Mouse (Mus musculus) liver, embryonic 16.5 days (tissue): ENCODE results near the gene Krt27. TPM values are rescaled to one million over a fixed set of nuclear protein-coding genes. Genes with fewer than 3 reads are reported as not detected.

Source experiments
- ATAC-seq: fragments of 200-750 bp; cut with Nextera tagmentation; 2 replicates; pipeline ENCODE4 v1.8.0; 2017; ENCODE audit warnings: low read depth, mild to moderate bottlenecking, moderate number of reproducible peaks, moderate library complexity
- H3K27ac ChIP-seq: fragments of 300-500 bp; sonication (generic); 2 replicates; pipeline ENCODE4 v1.5.1; 2014; ENCODE audit warnings: mild to moderate bottlenecking, low read length
- H3K27me3 ChIP-seq: fragments of 300-500 bp; sonication (generic); 2 replicates; pipeline ENCODE4 v1.6.1; 2014; ENCODE audit warnings: low read depth, low read length, mixed read lengths; ENCODE audit not compliant: control insufficient read depth, insufficient read depth
- H3K36me3 ChIP-seq: fragments of 300-500 bp; sonication (generic); 2 replicates; pipeline ENCODE4 v1.6.1; 2014; ENCODE audit warnings: mild to moderate bottlenecking; ENCODE audit not compliant: control insufficient read depth, insufficient read depth
- H3K4me1 ChIP-seq: fragments of 300-500 bp; sonication (generic); 2 replicates; pipeline ENCODE4 v1.6.1; 2014; ENCODE audit warnings: low read depth, low read length, mixed read lengths; ENCODE audit not compliant: control insufficient read depth
- H3K4me2 ChIP-seq: fragments of 300-500 bp; sonication (generic); 2 replicates; pipeline ENCODE4 v1.6.1; 2014; ENCODE audit warnings: low read depth, low read length, mixed read lengths
- H3K4me3 ChIP-seq: fragments of 300-500 bp; sonication (generic); 2 replicates; pipeline ENCODE4 v1.5.1; 2014; ENCODE audit warnings: low read depth, mild to moderate bottlenecking, low read length
- H3K9ac ChIP-seq: fragments of 300-500 bp; sonication (generic); 2 replicates; pipeline ENCODE4 v1.6.1; 2014; ENCODE audit warnings: low read depth, low read length
- H3K9me3 ChIP-seq: fragments of 300-500 bp; sonication (generic); replicated peaks from 2 replicates; pipeline ENCODE4 v1.6.1; 2016; ENCODE audit warnings: low read length; ENCODE audit not compliant: control insufficient read depth
- WGBS: fragments of 180-500 bp; shearing (Covaris S2); extraction: QIAGEN DNeasy Blood & Tissue Kit; methylation state at CpG from one replicate; pipeline ENCODE4 v1.1.7; 2014; ENCODE audit not compliant: insufficient replicate concordance; 5-methylcytosine and 5-hydroxymethylcytosine counted together
- polyA plus RNA-seq: library from polyadenylated mRNA; unstranded; fragments of >200 nt; fragmentation: Nextera tagmentation; extraction: Ambion mirVana; gene quantifications from 2 replicates; pipeline ENCODE4 v1.2.1, GENCODE M21; 2015

Krt27 gene
- polyA plus RNA-seq, 1 experiment from 2014 or later, result not detected

- Histone ChIP-seq H3K4me1 (no peaks in the 10 kb centered on the region), H3K9ac (no peak overlapping the region), H3K4me2 (no peak overlapping the region), H3K36me3 (no peaks in the 10 kb centered on the region), H3K4me3 (no peak overlapping the region), H3K9me3 (no peaks in the 10 kb centered on the region), H3K27me3 (no peaks in the 10 kb centered on the region), H3K27ac (no peak overlapping the region)
- 48% methylated on average over 8 of the region's 8 CpGs for WGBS
- ATAC-seq, result no peak
Observed at GRCm38 (mm10) chr11:99361423-99361822, 10.5 kb upstream of the Krt27 start.

DNA sequence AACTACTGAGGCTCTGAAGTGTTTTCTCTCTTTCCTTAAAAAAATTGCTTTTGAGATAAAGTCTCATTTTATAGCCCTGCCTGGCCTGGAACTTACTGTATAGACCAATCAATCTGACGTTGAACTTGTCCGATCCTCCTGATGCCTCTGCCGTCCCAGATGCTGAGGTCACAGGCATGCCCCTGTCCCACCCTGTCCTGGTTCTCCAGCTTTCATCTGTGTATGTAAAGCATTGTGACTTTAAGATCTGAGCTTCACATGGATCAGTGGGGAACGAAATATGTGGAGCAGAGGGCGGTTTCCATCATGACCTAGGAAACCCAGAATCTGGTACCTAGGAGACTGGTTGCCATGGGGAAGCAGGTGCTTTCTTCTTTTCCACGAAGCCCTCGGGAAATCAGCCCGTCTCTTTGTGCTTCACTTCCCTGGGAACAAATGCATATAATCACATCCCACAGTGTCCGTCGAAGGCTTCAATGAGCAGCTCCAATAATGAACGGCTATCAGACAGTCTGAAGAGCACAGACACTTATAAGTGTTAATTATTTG, 11.5 kb downstream of the Krt27 start:
- no peak overlapping the region for H3K4me3 ChIP-seq
- 71% methylated on average over 11 of the region's 11 CpGs for WGBS
- no peak overlapping the region for H3K27ac ChIP-seq
- no peak overlapping the region for H3K4me2 ChIP-seq
- ATAC-seq, result no peak
- no peak overlapping the region for H3K9ac ChIP-seq
- H3K9me3 ChIP-seq, result no peaks in the 10 kb centered on the region
- no peaks in the 10 kb centered on the region for H3K27me3 ChIP-seq
- no peaks in the 10 kb centered on the region for H3K4me1 ChIP-seq
- H3K36me3 ChIP-seq, result no peaks in the 10 kb centered on the region

DNA sequence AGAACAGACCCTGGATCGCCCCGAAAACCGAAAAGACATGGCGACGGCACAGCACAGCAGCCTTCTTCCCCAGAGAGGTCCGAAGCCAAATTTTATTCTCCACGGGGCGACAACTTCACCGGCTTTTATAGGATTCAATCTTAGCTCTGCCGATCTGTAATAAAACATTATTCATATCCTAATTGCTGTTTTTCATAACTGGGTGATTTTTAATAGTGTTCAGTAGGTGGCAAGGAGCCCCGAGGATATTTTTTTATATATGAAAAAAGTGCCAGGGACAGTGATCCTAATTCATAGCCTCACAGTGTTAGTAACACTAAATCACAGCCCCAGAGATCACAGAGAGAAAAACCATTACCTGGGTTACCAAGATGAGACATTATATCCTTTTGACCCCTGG, 13.0 kb downstream of the Krt27 start, which contains the start of gene Krt26:
Gene Krt26 (minus strand): TSS at position 101 of the 400 bp plus-strand sequence.
- no peaks in the 10 kb centered on the region for H3K4me1 ChIP-seq
- no peak within 1 kb of the TSS for H3K4me2 ChIP-seq
- ATAC-seq, result no peak
- H3K36me3 ChIP-seq, result no peaks in the 10 kb centered on the region
- no peaks in the 10 kb centered on the region for H3K27me3 ChIP-seq
- WGBS, result 71% methylated on average over 11 of the region's 11 CpGs
- no peak within 1 kb of the TSS for H3K9ac ChIP-seq
- no peaks in the 10 kb centered on the region for H3K9me3 ChIP-seq
- H3K27ac ChIP-seq, result no peak within 1 kb of the TSS
- H3K4me3 ChIP-seq, result no peak within 1 kb of the TSS

DNA sequence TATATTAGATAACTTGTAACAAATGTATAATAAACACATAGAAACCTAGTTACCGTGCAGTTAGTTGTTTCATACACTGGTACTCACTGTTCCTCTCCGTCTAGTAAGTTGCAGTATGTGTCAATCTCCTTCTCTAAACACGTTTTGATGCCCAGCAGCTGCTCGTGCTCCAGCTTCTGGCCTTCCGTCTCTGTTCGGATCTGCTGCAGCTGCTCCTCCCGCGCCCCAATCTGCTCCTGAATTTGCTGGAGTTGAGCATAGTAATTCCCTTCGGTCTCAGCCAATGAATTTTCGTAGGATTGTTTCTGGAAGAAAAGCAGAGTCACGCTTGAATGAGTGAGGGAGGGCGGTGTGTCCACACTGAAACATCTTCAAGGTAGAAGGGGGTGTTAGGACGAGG, 17.5 kb downstream of the Krt27 start:
- no peak overlapping the region for H3K4me2 ChIP-seq
- H3K27me3 ChIP-seq, result no peaks in the 10 kb centered on the region
- H3K4me1 ChIP-seq, result no peaks in the 10 kb centered on the region
- H3K9ac ChIP-seq, result no peak overlapping the region
- no peak overlapping the region for H3K27ac ChIP-seq
- H3K36me3 ChIP-seq, result no peaks in the 10 kb centered on the region
- WGBS, result 60% methylated on average over 13 of the region's 13 CpGs
- no peaks in the 10 kb centered on the region for H3K9me3 ChIP-seq
- no peak for ATAC-seq
- H3K4me3 ChIP-seq, result no peak overlapping the region

GRCm38 (mm10) chr11:99329655-99330054, 21.2 kb downstream of the Krt27 start:
- no peak for ATAC-seq
- Histone ChIP-seq H3K9me3 (no peaks in the 10 kb centered on the region), H3K9ac (no peak overlapping the region), H3K4me3 (no peak overlapping the region), H3K36me3 (no peaks in the 10 kb centered on the region), H3K4me1 (no peaks in the 10 kb centered on the region), H3K27ac (no peak overlapping the region), H3K4me2 (no peak overlapping the region), H3K27me3 (no peaks in the 10 kb centered on the region)
- WGBS, result 63% methylated on average over 2 of the region's 2 CpGs

DNA sequence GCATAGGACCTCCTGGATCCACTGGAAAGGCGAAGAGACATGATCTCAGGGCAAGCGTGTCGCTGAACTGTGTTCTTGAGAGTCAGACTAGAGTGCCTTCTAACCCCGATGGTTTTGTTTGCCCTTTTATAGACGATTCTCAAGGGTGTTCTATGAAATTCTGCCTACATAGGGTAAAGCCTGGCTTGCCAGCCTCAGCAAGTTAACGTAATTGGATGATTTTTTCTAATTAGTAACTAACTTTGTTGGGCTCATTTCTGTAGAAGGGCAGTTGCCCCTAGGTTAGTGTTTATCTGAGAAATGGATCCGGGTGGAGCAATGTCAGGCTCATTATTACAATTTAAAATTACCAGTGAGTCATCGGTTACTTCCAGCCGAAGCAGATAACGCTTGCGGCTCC, 28.1 kb downstream of the Krt27 start, which contains the start of gene Krt25:
Gene Krt25 (minus strand): TSS at position 101 of the 400 bp plus-strand sequence.
- H3K9me3 ChIP-seq, result no peaks in the 10 kb centered on the region
- no peaks in the 10 kb centered on the region for H3K27me3 ChIP-seq
- H3K4me2 ChIP-seq, result no peak within 1 kb of the TSS
- no peak within 1 kb of the TSS for H3K4me3 ChIP-seq
- 79% methylated on average over 11 of the region's 11 CpGs for WGBS
- H3K9ac ChIP-seq, result no peak within 1 kb of the TSS
- H3K36me3 ChIP-seq, result no peaks in the 10 kb centered on the region
- H3K4me1 ChIP-seq, result no peaks in the 10 kb centered on the region
- no peak within 1 kb of the TSS for H3K27ac ChIP-seq
- ATAC-seq, result no peak

GRCm38 (mm10) chr11:99321094-99321493, 29.8 kb downstream of the Krt27 start:
- 74% methylated on average over 14 of the region's 14 CpGs for WGBS
- no peak for ATAC-seq
- Histone ChIP-seq H3K27ac (no peak overlapping the region), H3K36me3 (no peaks in the 10 kb centered on the region), H3K27me3 (no peaks in the 10 kb centered on the region), H3K4me2 (no peak overlapping the region), H3K9ac (no peak overlapping the region), H3K4me3 (no peak overlapping the region), H3K9me3 (no peaks in the 10 kb centered on the region), H3K4me1 (no peaks in the 10 kb centered on the region)

DNA sequence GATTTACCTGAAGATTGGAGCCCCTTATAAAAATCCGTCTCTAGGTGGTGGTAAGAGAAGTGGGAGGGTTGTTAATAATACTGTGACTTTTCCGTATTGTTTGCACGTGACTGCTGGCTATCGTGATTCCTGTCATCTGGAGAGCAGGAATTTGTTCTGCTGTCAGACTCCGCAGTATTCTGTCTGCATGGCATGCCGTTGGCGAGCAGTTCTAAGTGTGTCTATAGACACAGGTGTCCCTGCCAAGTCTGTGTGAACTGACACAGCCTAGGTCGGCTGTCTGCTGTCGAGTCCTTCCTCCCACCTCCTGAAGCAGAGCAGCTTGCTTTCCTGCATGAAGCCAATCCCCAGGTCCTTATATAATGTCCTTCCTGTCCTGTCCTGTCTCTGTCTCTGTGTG, 31.8 kb downstream of the Krt27 start:
- H3K9me3 ChIP-seq, result no peaks in the 10 kb centered on the region
- 53% methylated on average over 9 of the region's 9 CpGs for WGBS
- no peaks in the 10 kb centered on the region for H3K4me1 ChIP-seq
- H3K27me3 ChIP-seq, result no peaks in the 10 kb centered on the region
- H3K27ac ChIP-seq, result no peak overlapping the region
- H3K9ac ChIP-seq, result no peak overlapping the region
- no peak overlapping the region for H3K4me3 ChIP-seq
- no peak for ATAC-seq
- no peak overlapping the region for H3K4me2 ChIP-seq
- H3K36me3 ChIP-seq, result no peaks in the 10 kb centered on the region

GRCm38 (mm10) chr11:99316543-99316942, 34.4 kb downstream of the Krt27 start:
- Histone ChIP-seq H3K4me3 (no peak overlapping the region), H3K4me2 (no peak overlapping the region), H3K27ac (no peak overlapping the region), H3K27me3 (no peaks in the 10 kb centered on the region), H3K4me1 (no peaks in the 10 kb centered on the region), H3K36me3 (no peaks in the 10 kb centered on the region), H3K9me3 (no peaks in the 10 kb centered on the region), H3K9ac (no peak overlapping the region)
- no peak for ATAC-seq
- WGBS, result 64% methylated on average over 8 of the region's 8 CpGs
